Mouse (Mus musculus): Measurements from ENCODE around the gene Lmo2. TPM values are rescaled to one million over a fixed set of nuclear protein-coding genes. Genes with fewer than 3 reads are reported as not detected.

Gene Lmo2
- polyA plus RNA-seq, 2 experiments = 143 to 152 TPM

DNA sequence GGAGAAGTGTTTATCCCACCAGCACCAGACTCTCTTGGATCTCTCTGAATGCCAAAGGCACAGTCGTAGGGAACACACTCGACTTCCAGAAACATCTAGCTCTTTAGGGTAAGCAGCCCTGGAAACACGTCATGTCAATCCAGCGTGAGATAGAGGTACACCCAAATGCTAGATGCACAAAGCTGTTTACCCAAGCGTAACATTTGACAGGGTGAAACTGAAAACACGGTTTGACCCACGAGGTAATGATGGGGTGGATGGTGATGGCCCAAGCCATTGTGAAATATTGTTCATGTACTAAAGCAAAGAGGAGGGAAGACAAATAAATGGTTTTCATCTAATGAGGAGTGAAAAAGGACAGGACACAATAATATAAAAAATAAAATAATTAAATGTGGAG, 23.5 kb upstream of the Lmo2 start:
- Histone ChIP-seq H3K36me3 (replicated peaks; ENCODE audit: control insufficient read depth, insufficient read depth, low read depth) (no peaks in the 10 kb centered on the region), H3K27ac (no peak overlapping the region), H3K4me2 (ENCODE audit: low read depth) (no peak overlapping the region), H3K9ac (replicated peaks) (no peak overlapping the region), H3K4me3 (ENCODE audit: insufficient read depth in 1 of 2, low read depth in 2 of 2, low read length in 2 of 2) (no peak overlapping the region), H3K4me1 (replicated peaks; ENCODE audit: control insufficient read depth in 2 of 2, insufficient read depth in 2 of 2, low read length in 1 of 2) (peaks cover 20 to 27% of the 10 kb centered on the region in 2 experiments), H3K9me3 (ENCODE audit: control insufficient read depth, low read length) (no peaks in the 10 kb centered on the region), H3K27me3 (ENCODE audit: control insufficient read depth, insufficient read depth, low read length) (no peaks in the 10 kb centered on the region)
- TF ChIP-seq CTCF (IDR thresholded peaks at IDR 0.05; ENCODE audit: low read depth) = no peak
- TF ChIP-seq EP300 (IDR thresholded peaks at IDR 0.05; ENCODE audit: low read depth) = no peak
- 59% methylated on average over 7 of the region's 7 CpGs for WGBS (ENCODE audit: insufficient replicate concordance)
- ATAC-seq (ENCODE audit: insufficient read depth) = no peak
- DNase-seq (ENCODE audit: low read depth in 3 of 3, low spot score in 3 of 3) = no peak

DNA sequence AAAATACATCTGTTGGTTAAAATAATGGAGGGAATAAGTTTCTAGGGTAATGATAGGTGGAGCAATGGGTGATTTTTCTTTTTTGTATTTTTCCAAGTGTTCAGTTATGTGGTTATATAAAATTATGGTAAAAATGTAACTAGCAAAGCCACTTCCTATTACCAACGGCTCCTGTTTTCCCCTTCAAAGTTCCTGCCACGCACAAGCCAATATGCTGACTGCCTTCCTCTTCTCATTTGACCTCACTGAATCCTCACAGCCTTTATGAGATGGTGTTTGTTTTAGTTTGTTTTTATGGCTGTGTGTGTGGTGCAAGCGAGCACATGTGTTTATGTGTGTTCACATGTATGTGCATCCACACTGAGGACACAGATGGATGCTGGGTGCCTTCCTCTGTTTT, 23.1 kb upstream of the Lmo2 start:
- H3K27ac ChIP-seq = no peak overlapping the region
- H3K9me3 ChIP-seq (ENCODE audit: control insufficient read depth, low read length) = no peaks in the 10 kb centered on the region
- no peak overlapping the region for H3K9ac ChIP-seq (replicated peaks)
- WGBS (ENCODE audit: insufficient replicate concordance) = 54% methylated on average over 3 of the region's 3 CpGs
- DNase-seq (ENCODE audit: low read depth in 3 of 3, low spot score in 3 of 3) (no peak), ATAC-seq (ENCODE audit: insufficient read depth) (no peak)
- no peak overlapping the region for H3K4me3 ChIP-seq (ENCODE audit: insufficient read depth in 1 of 2, low read depth in 2 of 2, low read length in 2 of 2)
- H3K27me3 ChIP-seq (ENCODE audit: control insufficient read depth, insufficient read depth, low read length) = no peaks in the 10 kb centered on the region
- H3K4me2 ChIP-seq (ENCODE audit: low read depth) = no peak overlapping the region
- peaks cover 20 to 27% of the 10 kb centered on the region in 2 experiments for H3K4me1 ChIP-seq (replicated peaks; ENCODE audit: control insufficient read depth in 2 of 2, insufficient read depth in 2 of 2, low read length in 1 of 2)
- TF ChIP-seq EP300 (IDR thresholded peaks at IDR 0.05; ENCODE audit: low read depth) (no peak), CTCF (IDR thresholded peaks at IDR 0.05; ENCODE audit: low read depth) (no peak)
- H3K36me3 ChIP-seq (replicated peaks; ENCODE audit: control insufficient read depth, insufficient read depth, low read depth) = no peaks in the 10 kb centered on the region

DNA sequence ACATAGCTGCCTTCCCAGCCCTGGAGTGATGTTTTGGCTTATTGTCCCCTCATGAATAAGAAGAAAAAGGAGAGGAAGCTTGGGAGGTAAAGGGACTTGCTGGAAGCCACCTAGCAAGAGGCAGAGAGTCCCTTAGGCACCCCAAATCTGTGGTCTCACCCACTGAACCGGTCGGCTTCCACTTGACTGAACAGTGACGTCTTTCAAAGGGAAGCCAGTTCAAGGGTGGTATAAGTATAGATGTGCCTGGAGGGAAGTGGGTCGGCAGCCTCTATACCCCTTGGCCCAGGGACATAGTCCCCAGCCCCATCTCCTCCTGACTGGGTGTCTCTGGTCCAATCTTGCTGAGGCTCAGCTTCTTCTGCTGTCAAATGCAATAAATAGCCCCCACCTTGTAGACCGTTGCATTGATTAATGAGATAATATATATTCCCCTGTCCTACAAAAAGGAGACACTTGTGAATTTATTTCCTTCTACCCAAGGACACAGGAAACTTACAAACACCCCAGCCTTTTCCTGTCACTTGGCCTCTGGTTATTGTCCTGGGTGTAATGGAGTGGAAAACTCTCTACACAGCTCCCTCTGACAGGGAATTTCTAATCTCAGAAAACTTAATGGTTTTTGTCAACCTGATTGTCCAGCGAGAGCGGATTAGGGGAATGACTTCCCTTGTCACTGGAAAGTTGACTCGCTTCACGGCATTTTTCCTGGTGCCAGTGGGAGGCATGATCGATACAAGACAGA, 21.9 kb upstream of the Lmo2 start:
- ATAC-seq (ENCODE audit: insufficient read depth) = no peak
- H3K9me3 ChIP-seq (ENCODE audit: control insufficient read depth, low read length) = no peaks in the 10 kb centered on the region
- no peak overlapping the region for H3K9ac ChIP-seq (replicated peaks)
- H3K36me3 ChIP-seq (replicated peaks; ENCODE audit: control insufficient read depth, insufficient read depth, low read depth) = no peaks in the 10 kb centered on the region
- no peaks in the 10 kb centered on the region for H3K27me3 ChIP-seq (ENCODE audit: control insufficient read depth, insufficient read depth, low read length)
- TF ChIP-seq CTCF (IDR thresholded peaks at IDR 0.05; ENCODE audit: low read depth) (no peak), EP300 (IDR thresholded peaks at IDR 0.05; ENCODE audit: low read depth) (no peak)
- H3K27ac ChIP-seq = no peak overlapping the region
- H3K4me3 ChIP-seq (ENCODE audit: insufficient read depth in 1 of 2, low read depth in 2 of 2, low read length in 2 of 2) = no peak overlapping the region
- H3K4me1 ChIP-seq (replicated peaks; ENCODE audit: control insufficient read depth in 2 of 2, insufficient read depth in 2 of 2, low read length in 1 of 2) = peaks cover 16 to 24% of the 10 kb centered on the region in 2 experiments
- H3K4me2 ChIP-seq (ENCODE audit: low read depth) = no peak overlapping the region
- no peak for DNase-seq (ENCODE audit: low read depth in 3 of 3, low spot score in 3 of 3)
- WGBS (ENCODE audit: insufficient replicate concordance) = 61% methylated on average over 10 of the region's 10 CpGs

DNA sequence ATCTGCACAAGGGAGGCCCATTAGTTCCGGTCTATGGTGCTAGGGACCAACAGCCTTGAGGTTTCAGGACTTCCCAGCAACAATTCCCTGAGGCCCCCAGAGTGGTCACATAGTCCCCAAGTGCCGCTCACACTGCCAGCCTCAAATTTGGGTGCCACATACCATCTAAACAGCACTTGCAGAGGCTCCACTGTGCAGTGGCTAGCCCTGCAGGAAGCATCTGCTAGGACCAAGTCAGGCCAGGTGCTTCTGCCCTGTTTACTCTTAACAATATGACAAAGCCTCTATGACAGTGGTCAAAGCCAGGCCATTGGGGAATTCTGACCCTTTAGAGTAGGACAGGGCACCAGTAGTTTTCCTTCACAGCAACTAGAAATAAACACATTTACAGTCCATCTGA, 21.1 kb upstream of the Lmo2 start:
- TF ChIP-seq CTCF (IDR thresholded peaks at IDR 0.05; ENCODE audit: low read depth) (no peak), EP300 (IDR thresholded peaks at IDR 0.05; ENCODE audit: low read depth) (no peak)
- WGBS (ENCODE audit: insufficient replicate concordance) = 75% methylated on average over 2 of the region's 2 CpGs

DNA sequence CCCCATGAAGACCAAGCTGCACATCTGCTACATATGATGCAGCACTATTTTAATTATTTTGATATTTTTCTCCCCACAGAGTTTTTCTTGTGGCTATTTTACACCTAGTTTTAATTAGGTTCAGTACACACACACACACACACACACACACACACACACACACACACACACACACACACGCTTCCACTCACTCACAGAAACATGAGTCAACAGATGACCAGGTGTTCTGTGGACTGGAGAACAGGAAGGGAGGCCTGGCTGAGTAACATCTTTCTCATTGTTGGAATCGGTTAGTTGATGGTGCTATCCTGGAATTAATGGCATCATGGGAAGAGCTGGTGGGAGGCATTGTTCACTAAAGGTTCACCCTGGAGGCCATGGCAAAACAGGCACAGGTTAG, 20.1 kb upstream of the Lmo2 start:
- Histone ChIP-seq H3K27ac (no peak overlapping the region), H3K36me3 (replicated peaks; ENCODE audit: control insufficient read depth, insufficient read depth, low read depth) (no peaks in the 10 kb centered on the region), H3K9ac (replicated peaks) (no peak overlapping the region), H3K27me3 (ENCODE audit: control insufficient read depth, insufficient read depth, low read length) (no peaks in the 10 kb centered on the region), H3K4me3 (ENCODE audit: insufficient read depth in 1 of 2, low read depth in 2 of 2, low read length in 2 of 2) (no peak overlapping the region), H3K4me1 (replicated peaks; ENCODE audit: control insufficient read depth in 2 of 2, insufficient read depth in 2 of 2, low read length in 1 of 2) (peaks cover 2 to 10% of the 10 kb centered on the region in 2 experiments), H3K9me3 (ENCODE audit: control insufficient read depth, low read length) (no peaks in the 10 kb centered on the region), H3K4me2 (ENCODE audit: low read depth) (no peak overlapping the region)
- WGBS (ENCODE audit: insufficient replicate concordance) = 68% methylated on average over 2 of the region's 2 CpGs
- ATAC-seq (ENCODE audit: insufficient read depth) (no peak), DNase-seq (ENCODE audit: low read depth in 3 of 3, low spot score in 3 of 3) (no peak)
- no peak for TF ChIP-seq CTCF (IDR thresholded peaks at IDR 0.05; ENCODE audit: low read depth)
- no peak for TF ChIP-seq EP300 (IDR thresholded peaks at IDR 0.05; ENCODE audit: low read depth)

More for the DNA sequence above, 21.1 kb upstream of the Lmo2 start:
- Histone ChIP-seq H3K4me1 (replicated peaks; ENCODE audit: control insufficient read depth in 2 of 2, insufficient read depth in 2 of 2, low read length in 1 of 2) (peaks cover 11 to 20% of the 10 kb centered on the region in 2 experiments), H3K9me3 (ENCODE audit: control insufficient read depth, low read length) (no peaks in the 10 kb centered on the region), H3K9ac (replicated peaks) (no peak overlapping the region), H3K4me3 (ENCODE audit: insufficient read depth in 1 of 2, low read depth in 2 of 2, low read length in 2 of 2) (no peak overlapping the region), H3K4me2 (ENCODE audit: low read depth) (no peak overlapping the region), H3K36me3 (replicated peaks; ENCODE audit: control insufficient read depth, insufficient read depth, low read depth) (no peaks in the 10 kb centered on the region), H3K27me3 (ENCODE audit: control insufficient read depth, insufficient read depth, low read length) (no peaks in the 10 kb centered on the region), H3K27ac (no peak overlapping the region)
- ATAC-seq (ENCODE audit: insufficient read depth) (no peak), DNase-seq (ENCODE audit: low read depth in 3 of 3, low spot score in 3 of 3) (no peak)

Data from liver, embryonic 14.5 days (tissue).